ENCODE assay signal across 8 mouse cellular contexts in the genomic region with DNA sequence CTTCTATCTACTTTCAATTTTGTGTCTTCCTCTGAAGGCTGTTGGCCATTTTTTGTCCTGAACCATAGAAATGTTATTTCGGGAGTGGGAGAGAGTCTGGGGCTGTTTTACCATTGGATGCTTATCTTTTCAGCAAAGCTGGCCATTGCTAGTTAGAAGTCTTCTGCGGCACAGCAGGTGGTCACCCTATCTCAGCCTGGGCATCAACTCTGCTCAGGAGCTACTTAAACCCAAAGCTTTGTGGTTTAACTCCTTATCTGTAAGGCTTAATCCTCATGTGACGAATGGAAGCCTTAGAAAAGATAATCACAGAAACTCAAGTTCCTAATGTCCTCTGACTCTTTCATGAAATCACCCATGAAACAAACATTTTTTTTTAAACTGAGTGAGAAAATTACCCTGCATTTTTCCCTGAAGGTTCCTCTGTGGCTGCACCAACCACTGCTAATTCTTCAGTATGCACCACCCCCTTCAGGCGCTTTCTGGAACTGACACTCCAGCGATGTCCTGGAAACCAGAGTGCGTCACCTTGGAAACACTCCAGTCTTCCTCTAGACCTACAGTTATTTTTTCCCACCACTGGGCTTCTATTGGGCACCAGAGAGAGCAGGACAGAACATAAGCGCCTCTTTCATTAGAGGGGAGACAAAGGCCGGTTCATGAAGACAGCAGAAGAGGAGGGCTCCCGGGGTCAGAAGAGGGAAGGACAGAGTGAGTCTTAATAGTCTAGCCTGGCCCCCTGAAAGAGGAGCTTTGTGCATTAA.
DNase-seq lines count a peak whose midpoint lies in the region; ATAC-seq and TF ChIP-seq lines count a peak whose summit lies in the region.

No protein-coding gene starts in this region.

- intact Hi-C loops in left cerebral cortex, adult 2 months (cut with DNase I), result loop anchor here (1.0 to 5.0 kb wide), 3 partner anchors 49 to 203 kb away; no protein-coding TSS in a partner anchor

- H3K4me3 ChIP-seq in left cerebral cortex, adult 2 months, result no peak overlapping the region

- peak; percentile 91 for ATAC-seq in megakaryocyte-erythroid progenitor cell, adult 5-6 weeks (replicated peaks; ENCODE audit: low FRiP score, low TSS enrichment, poor library complexity, severe bottlenecking)
- ATAC-seq in erythroid progenitor cell, adult 5-6 weeks (replicated peaks; ENCODE audit: low FRiP score, poor library complexity, severe bottlenecking), result no peak

- peak; percentile 91 for TF ChIP-seq CTCF in left cerebral cortex, adult 2 months (IDR thresholded peaks at IDR 0.05)

- DNase-seq in adrenal gland, adult 8-10 months, result peak; percentile 51
- DNase-seq in embryo, embryonic 10.5 days (ENCODE audit: low spot score), result peak; percentile 94
- DNase-seq in gastrocnemius, postnatal 25 days, result peak; percentile 37
- DNase-seq in induced T-regulatory cell, adult 2 months (ENCODE audit: low read depth), result peak; percentile 7
- DNase-seq in left cerebral cortex, adult 2 months (ENCODE audit: extremely low spot score in 1 of 2, low spot score in 2 of 2), result peak; percentile 84
- peak; percentile 22 for DNase-seq in skeletal muscle tissue, adult 2 months (ENCODE audit: low read depth, low spot score)

- H3K27ac ChIP-seq in left cerebral cortex, adult 2 months, result peak overlapping the region; percentile 82

Comparison
In these comparisons a context has a peak if more than half of its experiments do, and no peak if none do; other contexts are left out.
1. DNase-seq: peak in every context shown above with its lines; median percentile 94 in embryo, embryonic 10.5 days; 84 in left cerebral cortex, adult 2 months; 51 in adrenal gland, adult 8-10 months; 37 in gastrocnemius, postnatal 25 days; 22 in skeletal muscle tissue, adult 2 months; 7 in induced T-regulatory cell, adult 2 months.